Mouse (Mus musculus): Measurements from ENCODE around the gene Srsy. TPM values are rescaled to one million over a fixed set of nuclear protein-coding genes. Genes with fewer than 3 reads are reported as not detected.

The Srsy gene
- polyA plus RNA-seq (2012; rRNA removed): not detected in 2 replicates

DNA sequence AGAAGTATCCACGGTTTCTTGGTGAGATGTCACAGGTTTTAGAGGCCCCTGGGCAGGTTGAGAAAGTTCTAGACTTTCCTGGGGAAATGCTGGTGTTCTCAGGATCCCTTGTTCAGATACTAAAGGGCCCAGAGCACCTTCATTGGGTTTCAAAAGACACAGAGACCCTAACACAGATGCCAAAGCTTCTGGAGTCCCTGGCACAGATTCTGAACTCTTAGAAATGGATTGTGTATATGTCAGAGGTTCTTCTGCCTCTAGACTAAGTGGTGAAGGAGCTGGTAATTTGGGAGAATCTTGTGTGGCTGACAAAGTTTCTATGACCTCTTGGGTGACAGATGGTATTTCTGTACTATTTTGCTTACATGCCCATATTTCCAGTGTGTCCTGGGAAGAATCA is at the start of gene Srsy:
Gene Srsy (minus strand): TSS at position 101 of the 400 bp plus-strand sequence.

Other genes with a start within 250 kb of the Srsy start
- gene Gm21904, start 91.1 kb downstream of the Srsy start, polyA plus RNA-seq (2012; rRNA removed): not detected in 2 replicates
- gene Gm20772, start 62.6 kb downstream of the Srsy start, polyA plus RNA-seq (2012; rRNA removed): not detected in 2 replicates
- gene Gm20831, start 62.6 kb downstream of the Srsy start, polyA plus RNA-seq (2012; rRNA removed): not detected in 2 replicates
- gene Gm21764, start 124.5 kb upstream of the Srsy start, polyA plus RNA-seq (2012; rRNA removed): not detected in 2 replicates
- gene Ssty1, start 151.8 kb upstream of the Srsy start, polyA plus RNA-seq (2012; rRNA removed): not detected in 2 replicates